Mouse (Mus musculus) neural tube, embryonic 12.5 days (tissue): ENCODE results near the gene Bag5. TPM values are rescaled to one million over a fixed set of nuclear protein-coding genes. Genes with fewer than 3 reads are reported as not detected.

ENCODE experiments used
- ATAC-seq: fragments of 200-750 bp; cut with Nextera tagmentation; 2 replicates; pipeline ENCODE4 v1.8.0; 2017; ENCODE audit warnings: low read depth, mild to moderate bottlenecking, moderate TSS enrichment, moderate library complexity; ENCODE audit not compliant: low FRiP score
- H3K27ac ChIP-seq: fragments of 300-500 bp; sonication (generic); 2 replicates; pipeline ENCODE4 v1.5.1; 2016
- H3K27me3 ChIP-seq: fragments of 300-500 bp; sonication (generic); replicated peaks from 2 replicates; pipeline ENCODE4 v1.6.1; 2016; ENCODE audit warnings: mild to moderate bottlenecking
- H3K36me3 ChIP-seq: fragments of 300-500 bp; sonication (generic); 2 replicates; pipeline ENCODE4 v1.6.1; 2016; ENCODE audit warnings: mild to moderate bottlenecking
- H3K4me1 ChIP-seq: fragments of 300-500 bp; sonication (generic); 2 replicates; pipeline ENCODE4 v1.6.1; 2016
- H3K4me2 ChIP-seq: fragments of 300-500 bp; sonication (generic); replicated peaks from 2 replicates; pipeline ENCODE4 v1.6.1; 2016; ENCODE audit warnings: mild to moderate bottlenecking
- H3K4me3 ChIP-seq: fragments of 300-500 bp; sonication (generic); 2 replicates; pipeline ENCODE4 v1.5.1; 2016
- H3K9ac ChIP-seq: fragments of 300-500 bp; sonication (generic); 2 replicates; pipeline ENCODE4 v1.6.1; 2016; ENCODE audit warnings: mild to moderate bottlenecking
- H3K9me3 ChIP-seq: fragments of 300-500 bp; sonication (generic); 2 replicates; pipeline ENCODE4 v1.6.1; 2016; ENCODE audit warnings: mild to moderate bottlenecking
- WGBS: fragments of 180-500 bp; shearing (Covaris S2); methylation state at CpG from one replicate; pipeline ENCODE4 v1.1.7; 2016; 5-methylcytosine and 5-hydroxymethylcytosine counted together
- polyA plus RNA-seq: library from polyadenylated mRNA; unstranded; fragments of >200 nt; fragmentation: Nextera tagmentation; extraction: Ambion mirVana; gene quantifications from 2 replicates; pipeline ENCODE4 v1.2.1, GENCODE M21; 2016

Bag5 gene
- polyA plus RNA-seq, 1 experiment from 2014 or later: 60.1 TPM

- Histone ChIP-seq H3K36me3 (peaks cover 35% of the 10 kb centered on the region), H3K4me1 (peaks cover 29% of the 10 kb centered on the region), H3K9ac (no peak overlapping the region), H3K9me3 (no peaks in the 10 kb centered on the region), H3K27me3 (no peaks in the 10 kb centered on the region), H3K27ac (no peak overlapping the region), H3K4me2 (no peak overlapping the region), H3K4me3 (no peak overlapping the region)
- no peak for ATAC-seq
- whole genome bisulfite sequencing: 93% methylated on average over 13 of the region's 13 CpGs
These were observed 32.4 kb downstream of the Bag5 start for GRCm38 (mm10) chr12:111680661-111681060.

GRCm38 (mm10) chr12:111678997-111679396, 34.1 kb downstream of the Bag5 start:
- no peak for ATAC-seq
- Histone ChIP-seq H3K36me3 (peaks cover 31% of the 10 kb centered on the region), H3K9me3 (no peaks in the 10 kb centered on the region), H3K4me2 (peak overlapping the region; percentile 99), H3K4me3 (peak overlapping the region; percentile 89), H3K27me3 (peaks cover 1% of the 10 kb centered on the region; the same call in 1 of the 2 replicates), H3K4me1 (peaks cover 29% of the 10 kb centered on the region), H3K27ac (no peak overlapping the region), H3K9ac (peak overlapping the region; percentile 61)
- WGBS: 59% methylated on average over 7 of the region's 7 CpGs

GRCm38 (mm10) chr12:111678670-111678933, 34.5 kb downstream of the Bag5 start:
- Histone ChIP-seq H3K9me3 (no peaks in the 10 kb centered on the region), H3K36me3 (peaks cover 28% of the 10 kb centered on the region), H3K27ac (no peak overlapping the region), H3K9ac (peak overlapping the region; percentile 61), H3K4me2 (peak overlapping the region; percentile 99), H3K27me3 (peaks cover 5% of the 10 kb centered on the region; the same call in 1 of the 2 replicates), H3K4me3 (peak overlapping the region; percentile 89), H3K4me1 (peaks cover 29% of the 10 kb centered on the region)
- whole genome bisulfite sequencing: 8% methylated on average over 13 of the region's 13 CpGs
- ATAC-seq: no peak

GRCm38 (mm10) chr12:111677882-111678669, 35.0 kb downstream of the Bag5 start, which contains the start of gene Trmt61a:
Gene Trmt61a, plus strand, starts transcription at chr12:111678105.
- H3K4me3 ChIP-seq: peak within 1 kb of the TSS; percentile 89
- under 1% methylated on average over 51 of the region's 51 CpGs for WGBS
- H3K36me3 ChIP-seq: peaks cover 24% of the 10 kb centered on the region
- H3K4me1 ChIP-seq: peaks cover 30% of the 10 kb centered on the region
- peak within 1 kb of the TSS; percentile 83 for H3K27ac ChIP-seq
- no peaks in the 10 kb centered on the region for H3K9me3 ChIP-seq
- peaks cover 5% of the 10 kb centered on the region; the same call in 1 of the 2 replicates for H3K27me3 ChIP-seq
- H3K9ac ChIP-seq: peak within 1 kb of the TSS; percentile 61
- H3K4me2 ChIP-seq: peak within 1 kb of the TSS; percentile 99
- peak; percentile 87 for ATAC-seq

- ATAC-seq: peak; percentile 19
- H3K4me2 ChIP-seq: peak overlapping the region; percentile 99
- 11% methylated on average over 5 of the region's 5 CpGs for WGBS
- peaks cover 19% of the 10 kb centered on the region for H3K36me3 ChIP-seq
- H3K9me3 ChIP-seq: no peaks in the 10 kb centered on the region
- H3K4me3 ChIP-seq: peak overlapping the region; percentile 89
- H3K27ac ChIP-seq: peak overlapping the region; percentile 83
- H3K9ac ChIP-seq: peak overlapping the region; percentile 61
- peaks cover 5% of the 10 kb centered on the region; the same call in 1 of the 2 replicates for H3K27me3 ChIP-seq
- peaks cover 32% of the 10 kb centered on the region for H3K4me1 ChIP-seq
These were observed 35.6 kb downstream of the Bag5 start for GRCm38 (mm10) chr12:111677421-111677820.

- H3K4me1 ChIP-seq: peaks cover 36% of the 10 kb centered on the region
These were observed 37.1 kb downstream of the Bag5 start for GRCm38 (mm10) chr12:111675797-111676580.

GRCm38 (mm10) chr12:111674850-111675486, 38.1 kb downstream of the Bag5 start:
- 73% methylated on average over 2 of the region's 2 CpGs for WGBS
- Histone ChIP-seq H3K9ac (no peak overlapping the region), H3K27me3 (peaks cover 5% of the 10 kb centered on the region; the same call in 1 of the 2 replicates), H3K36me3 (peaks cover 7% of the 10 kb centered on the region), H3K27ac (no peak overlapping the region), H3K4me1 (peaks cover 43% of the 10 kb centered on the region), H3K4me3 (no peak overlapping the region), H3K9me3 (no peaks in the 10 kb centered on the region), H3K4me2 (no peak overlapping the region)
- no peak for ATAC-seq

More at GRCm38 (mm10) chr12:111675797-111676580, 37.1 kb downstream of the Bag5 start:
- 73% methylated on average over 6 of the region's 6 CpGs for WGBS
- H3K9me3 ChIP-seq: no peaks in the 10 kb centered on the region
- ATAC-seq: no peak
- H3K27ac ChIP-seq: no peak overlapping the region
- peaks cover 8% of the 10 kb centered on the region for H3K36me3 ChIP-seq
- no peak overlapping the region for H3K4me3 ChIP-seq
- H3K4me2 ChIP-seq: no peak overlapping the region
- H3K9ac ChIP-seq: 0 out of 2 replicates have a peak overlapping the region, but pooled peaks have one; percentile 33
- peaks cover 5% of the 10 kb centered on the region; the same call in 1 of the 2 replicates for H3K27me3 ChIP-seq

- 8% methylated on average over 12 of the region's 12 CpGs for WGBS
- H3K4me1 ChIP-seq: peaks cover 43% of the 10 kb centered on the region
- H3K9ac ChIP-seq: peak overlapping the region; percentile 95
- peaks cover 18% of the 10 kb centered on the region for H3K36me3 ChIP-seq
- peaks cover 5% of the 10 kb centered on the region; the same call in 1 of the 2 replicates for H3K27me3 ChIP-seq
- peak overlapping the region; percentile 84; the same call in 1 of the 2 replicates for H3K27ac ChIP-seq
- no peak for ATAC-seq
- peak overlapping the region; percentile 95 for H3K4me2 ChIP-seq
- H3K9me3 ChIP-seq: no peaks in the 10 kb centered on the region
- H3K4me3 ChIP-seq: peak overlapping the region; percentile 89
These were observed 40.5 kb downstream of the Bag5 start for GRCm38 (mm10) chr12:111672581-111672980.

- Histone ChIP-seq H3K27ac (peak within 1 kb of the TSS; percentile 84), H3K9me3 (no peaks in the 10 kb centered on the region), H3K4me2 (peak within 1 kb of the TSS; percentile 95), H3K9ac (peak within 1 kb of the TSS; percentile 95), H3K27me3 (peaks cover 5% of the 10 kb centered on the region; the same call in 1 of the 2 replicates), H3K4me1 (peaks cover 39% of the 10 kb centered on the region), H3K4me3 (peak within 1 kb of the TSS; percentile 89), H3K36me3 (peaks cover 23% of the 10 kb centered on the region)
- peak; percentile 79 for ATAC-seq
- WGBS: under 1% methylated on average over 31 of the region's 31 CpGs
These were observed 40.9 kb downstream of the Bag5 start, which contains the start of gene Ckb for GRCm38 (mm10) chr12:111672176-111672575. Gene Ckb, minus strand, starts transcription at chr12:111672338.

GRCm38 (mm10) chr12:111671431-111671902, 41.6 kb downstream of the Bag5 start:
- peak overlapping the region; percentile 95 for H3K4me2 ChIP-seq
- H3K27me3 ChIP-seq: peaks cover 5% of the 10 kb centered on the region; the same call in 1 of the 2 replicates
- peak overlapping the region; percentile 84 for H3K27ac ChIP-seq
- WGBS: under 1% methylated on average over 34 of the region's 34 CpGs
- peaks cover 23% of the 10 kb centered on the region for H3K36me3 ChIP-seq
- peak overlapping the region; percentile 95 for H3K9ac ChIP-seq
- H3K9me3 ChIP-seq: no peaks in the 10 kb centered on the region
- ATAC-seq: peak; percentile 61
- peaks cover 36% of the 10 kb centered on the region for H3K4me1 ChIP-seq
- peak overlapping the region; percentile 89 for H3K4me3 ChIP-seq

GRCm38 (mm10) chr12:111670976-111671375, 42.1 kb downstream of the Bag5 start:
- H3K27ac ChIP-seq: peak overlapping the region; percentile 84; the same call in 1 of the 2 replicates
- H3K36me3 ChIP-seq: peaks cover 23% of the 10 kb centered on the region
- ATAC-seq: peak; percentile 0; the same call in 1 of the 2 replicates
- H3K4me1 ChIP-seq: peaks cover 36% of the 10 kb centered on the region
- peak overlapping the region; percentile 95 for H3K4me2 ChIP-seq
- peak overlapping the region; percentile 89 for H3K4me3 ChIP-seq
- H3K9ac ChIP-seq: peak overlapping the region; percentile 95
- WGBS: 1% methylated on average over 35 of the region's 35 CpGs
- H3K27me3 ChIP-seq: peaks cover 5% of the 10 kb centered on the region; the same call in 1 of the 2 replicates
- H3K9me3 ChIP-seq: no peaks in the 10 kb centered on the region
